Mouse (Mus musculus): ENCODE data around the gene Mas1. TPM values are rescaled to one million over a fixed set of nuclear protein-coding genes. Genes with fewer than 3 reads are reported as not detected.

The Mas1 gene
- polyA plus RNA-seq, 1 experiment: 0.07 TPM

DNA sequence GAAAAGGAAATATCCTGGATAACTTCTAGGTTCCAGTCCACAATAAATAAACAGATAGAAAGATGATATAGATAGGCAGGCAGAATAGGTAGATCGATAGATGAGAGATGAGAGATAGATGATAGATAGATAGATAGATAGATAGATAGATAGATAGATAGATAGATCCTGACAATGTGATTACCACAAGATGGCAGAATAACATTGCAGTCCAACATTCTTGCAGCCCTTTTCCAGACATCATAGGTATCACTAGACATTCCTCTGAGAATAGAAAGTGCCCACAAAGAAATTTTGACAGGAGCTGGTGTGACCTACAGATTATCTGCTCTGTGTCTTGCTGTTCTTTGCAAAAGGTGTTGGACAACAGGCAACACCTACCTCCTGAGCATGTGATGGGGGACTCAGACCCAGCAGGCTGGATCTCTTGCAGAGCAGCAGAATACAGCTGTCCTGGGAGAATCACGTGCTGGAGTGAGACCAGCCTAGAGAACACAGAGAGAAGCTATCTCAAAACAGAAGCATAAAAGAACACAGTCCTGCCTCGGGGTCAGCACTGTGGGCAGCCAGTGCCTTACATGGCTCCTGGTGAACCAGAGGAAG is 70.4 kb downstream of the Mas1 start:
- TF ChIP-seq POLR2A (IDR thresholded peaks at IDR 0.05; ENCODE audit: borderline replicate concordance, extremely low read depth, insufficient read depth, insufficient read length, poor library complexity, severe bottlenecking) (no peak), CTCF (IDR thresholded peaks at IDR 0.05; ENCODE audit: borderline replicate concordance, extremely low read depth, insufficient read depth, insufficient read length) (no peak)
- no peak for DNase-seq (ENCODE audit: low read depth)

DNA sequence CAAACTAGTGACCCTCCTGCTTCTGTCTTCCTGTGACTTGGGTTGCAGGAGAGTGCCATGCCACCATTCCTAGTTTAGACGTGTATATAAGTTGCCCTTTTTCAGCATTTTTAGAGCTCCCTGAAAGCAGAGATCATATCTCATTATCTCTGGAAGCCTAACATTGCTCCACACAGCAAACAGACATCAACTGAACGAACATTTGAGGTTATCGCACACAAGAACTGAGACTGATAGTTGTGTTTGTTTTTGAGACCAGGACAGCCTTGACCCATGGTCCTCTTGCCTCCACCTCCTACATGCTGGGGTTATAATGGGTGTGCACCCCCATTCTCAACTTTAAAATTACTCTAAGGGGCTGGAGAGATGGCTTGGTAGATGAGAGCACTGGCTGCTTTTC is 71.3 kb downstream of the Mas1 start:
- no peak for TF ChIP-seq POLR2A (IDR thresholded peaks at IDR 0.05; ENCODE audit: borderline replicate concordance, extremely low read depth, insufficient read depth, insufficient read length, poor library complexity, severe bottlenecking)
- no peak for TF ChIP-seq CTCF (IDR thresholded peaks at IDR 0.05; ENCODE audit: borderline replicate concordance, extremely low read depth, insufficient read depth, insufficient read length)
- no peak for DNase-seq (ENCODE audit: low read depth)

DNA sequence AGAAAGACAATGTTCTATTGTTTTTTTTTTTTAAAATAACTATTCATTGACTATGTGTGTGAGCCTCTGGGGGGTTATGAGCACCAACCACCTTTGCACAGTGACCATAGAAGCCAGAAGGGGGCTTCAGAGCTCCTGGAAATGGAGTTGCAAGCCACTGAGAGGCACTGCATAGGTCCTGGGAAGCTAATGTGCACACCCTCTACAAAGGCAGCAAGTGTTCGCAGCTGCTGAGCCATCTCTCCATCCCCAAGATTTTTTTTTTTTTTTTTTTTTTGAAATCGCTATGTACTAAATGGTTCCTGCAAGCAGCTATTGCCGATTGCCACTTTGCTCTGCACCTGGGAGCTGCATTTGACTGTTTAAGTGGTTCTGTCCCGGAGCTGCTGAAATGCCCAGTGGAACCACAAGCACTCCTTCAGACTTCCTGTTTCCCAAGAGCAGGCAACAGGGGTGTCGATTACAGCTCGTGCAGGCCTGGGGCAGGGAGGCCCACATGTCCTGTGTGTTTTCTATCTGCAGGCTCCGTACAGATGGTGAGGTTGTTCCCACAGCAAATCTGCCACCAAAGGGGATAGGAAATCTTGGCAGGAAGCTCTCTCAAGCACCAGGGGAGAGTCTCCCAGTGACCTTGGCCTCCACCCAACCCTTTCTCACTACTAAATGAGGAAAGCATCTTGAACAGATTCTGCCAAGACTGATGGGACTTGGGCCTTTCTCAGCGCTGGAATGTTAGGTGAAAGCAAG is 74.1 kb downstream of the Mas1 start:
- peak; percentile 80 for DNase-seq (ENCODE audit: low read depth)

DNA sequence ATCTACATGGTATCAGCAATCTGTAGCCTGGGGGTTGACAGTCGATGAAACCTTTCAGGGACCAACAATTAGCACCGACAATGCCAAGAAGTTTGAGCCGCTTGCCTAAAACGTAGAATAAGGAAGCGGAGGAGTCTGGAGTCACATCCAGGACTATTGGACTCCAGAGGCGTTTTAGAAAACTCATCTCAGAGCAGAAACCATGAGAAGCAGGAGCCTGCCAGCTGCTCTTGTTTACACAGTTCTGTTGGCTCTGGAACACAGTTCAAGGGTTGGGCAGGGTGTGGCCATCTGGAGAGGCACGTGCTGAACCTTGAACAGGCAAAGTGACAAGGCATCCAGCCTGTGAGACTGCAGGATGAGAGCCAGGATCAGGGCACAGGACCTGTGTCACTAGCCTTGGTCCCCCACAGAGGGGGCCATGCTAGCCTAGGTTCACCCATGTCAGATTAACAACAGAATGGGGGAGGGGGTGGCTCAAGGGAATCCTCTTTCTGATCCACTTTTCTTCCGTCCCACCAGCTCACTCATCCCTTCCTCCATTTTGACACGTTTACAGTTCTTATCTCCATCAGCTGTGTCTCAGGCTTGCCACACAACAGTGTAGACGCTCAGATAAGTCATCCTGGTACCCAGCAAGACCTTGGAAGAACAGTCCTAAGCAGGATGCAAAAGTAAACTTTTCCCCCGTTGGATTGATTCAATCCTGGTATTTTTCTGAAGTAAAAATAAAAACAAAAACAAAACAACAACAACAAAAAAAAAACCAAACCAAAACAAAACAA is 75.3 kb downstream of the Mas1 start:
- DNase-seq (ENCODE audit: low read depth): peak; percentile 49
- TF ChIP-seq POLR2A (IDR thresholded peaks at IDR 0.05; ENCODE audit: borderline replicate concordance, extremely low read depth, insufficient read depth, insufficient read length, poor library complexity, severe bottlenecking) (no peak), CTCF (IDR thresholded peaks at IDR 0.05; ENCODE audit: borderline replicate concordance, extremely low read depth, insufficient read depth, insufficient read length) (no peak)

More for the DNA sequence above, 74.1 kb downstream of the Mas1 start:
- TF ChIP-seq CTCF (IDR thresholded peaks at IDR 0.05; ENCODE audit: borderline replicate concordance, extremely low read depth, insufficient read depth, insufficient read length) (no peak), POLR2A (IDR thresholded peaks at IDR 0.05; ENCODE audit: borderline replicate concordance, extremely low read depth, insufficient read depth, insufficient read length, poor library complexity, severe bottlenecking) (no peak)

DNA sequence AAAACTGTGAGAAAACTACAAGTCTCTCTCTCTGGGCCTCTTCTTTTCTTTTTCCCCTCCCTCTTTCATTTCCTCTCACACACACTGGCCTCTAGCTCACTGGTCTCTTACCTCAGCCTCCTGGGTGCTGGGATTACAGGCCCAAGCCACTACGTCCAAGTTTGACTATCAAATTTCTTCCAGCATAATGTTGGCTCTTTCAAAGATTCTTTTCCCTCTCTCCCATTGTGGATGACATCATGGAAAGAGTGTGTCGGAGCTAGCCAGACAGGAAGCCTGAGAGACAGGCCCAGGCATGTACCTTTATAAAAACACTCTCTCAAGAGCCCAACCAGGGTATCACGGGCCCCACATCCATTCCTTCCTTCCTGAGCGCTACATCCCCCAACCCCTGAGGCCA is 76.5 kb downstream of the Mas1 start:
- DNase-seq (ENCODE audit: low read depth): peak; percentile 69
- TF ChIP-seq CTCF (IDR thresholded peaks at IDR 0.05; ENCODE audit: borderline replicate concordance, extremely low read depth, insufficient read depth, insufficient read length) (no peak), POLR2A (IDR thresholded peaks at IDR 0.05; ENCODE audit: borderline replicate concordance, extremely low read depth, insufficient read depth, insufficient read length, poor library complexity, severe bottlenecking) (no peak)

DNA sequence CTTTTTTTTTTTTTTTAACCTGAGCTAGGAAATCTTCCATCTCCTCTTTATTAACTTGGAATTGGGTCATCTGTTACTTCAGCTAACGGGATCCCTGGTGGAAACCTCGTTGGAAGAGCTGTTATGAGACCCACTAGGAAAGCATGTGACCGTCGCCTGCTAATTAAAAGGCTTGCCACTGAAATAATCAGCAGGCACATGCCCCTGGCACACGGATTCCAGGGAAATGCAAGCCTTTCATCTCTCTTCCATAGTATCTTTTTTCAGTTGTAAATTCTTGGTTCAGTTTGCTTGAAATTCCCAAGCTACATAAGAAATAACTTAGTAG is 76.9 kb downstream of the Mas1 start:
- no peak for DNase-seq (ENCODE audit: low read depth)
- TF ChIP-seq POLR2A (IDR thresholded peaks at IDR 0.05; ENCODE audit: borderline replicate concordance, extremely low read depth, insufficient read depth, insufficient read length, poor library complexity, severe bottlenecking) (no peak), CTCF (IDR thresholded peaks at IDR 0.05; ENCODE audit: borderline replicate concordance, extremely low read depth, insufficient read depth, insufficient read length) (no peak)

Other genes starting within 250 kb of the Mas1 start
- gene Slc22a1, start 192.3 kb downstream of the Mas1 start, polyA plus RNA-seq (2012; rRNA removed): not detected in 2 replicates
- 16.4 and 24.5 TPM in 2 replicates for gene Igf2r, start 98.5 kb downstream of the Mas1 start, polyA plus RNA-seq (2012; rRNA removed)
- gene Mrgprh, start 7.9 kb upstream of the Mas1 start, polyA plus RNA-seq (2012; rRNA removed): 0.05 TPM in 1 of 2 replicates, not detected in the other
- gene Pnldc1, start 42.1 kb upstream of the Mas1 start, polyA plus RNA-seq (2012; rRNA removed): 4.0 and 5.3 TPM in 2 replicates
- 187 and 246 TPM in 2 replicates for gene Tcp1, start 47.6 kb upstream of the Mas1 start, polyA plus RNA-seq (2012; rRNA removed)
- gene Mrpl18, start 48.2 kb upstream of the Mas1 start, polyA plus RNA-seq (2012; rRNA removed): 56.8 and 58.2 TPM in 2 replicates
- gene Acat3, start 72.5 kb upstream of the Mas1 start, polyA plus RNA-seq (2012; rRNA removed): 0.39 and 0.74 TPM in 2 replicates
- 122 and 143 TPM in 2 replicates for gene Acat2, start 92.6 kb upstream of the Mas1 start, polyA plus RNA-seq (2012; rRNA removed)
- 75.7 and 83.7 TPM in 2 replicates for gene Wtap, start 126.0 kb upstream of the Mas1 start, polyA plus RNA-seq (2012; rRNA removed)
- 159 and 183 TPM in 2 replicates for gene Sod2, start 138.7 kb upstream of the Mas1 start, polyA plus RNA-seq (2012; rRNA removed)
- gene Gpr31b, start 184.2 kb upstream of the Mas1 start, polyA plus RNA-seq (2012; rRNA removed): 0.07 and 0.15 TPM in 2 replicates
- 0.27 and 0.40 TPM in 2 replicates for gene Tcp10b, start 193.0 kb upstream of the Mas1 start, polyA plus RNA-seq (2012; rRNA removed)